Mouse (Mus musculus) adrenal gland, postnatal 36 days (tissue): ENCODE measurements at regions not wholly inside any gene's neighbourhood (a gene's known extent, or its start where the extent isn't known, plus 50 kb on each side); places are given as distances from the start of the nearest gene placed in this dataset.

Experiments
- DNase-seq, 2 experiments: peaks; one replicate each; pipeline ENCODE4 v3.0.0; 2021; ENCODE audit warnings: mixed read lengths in 1 of 2

DNA sequence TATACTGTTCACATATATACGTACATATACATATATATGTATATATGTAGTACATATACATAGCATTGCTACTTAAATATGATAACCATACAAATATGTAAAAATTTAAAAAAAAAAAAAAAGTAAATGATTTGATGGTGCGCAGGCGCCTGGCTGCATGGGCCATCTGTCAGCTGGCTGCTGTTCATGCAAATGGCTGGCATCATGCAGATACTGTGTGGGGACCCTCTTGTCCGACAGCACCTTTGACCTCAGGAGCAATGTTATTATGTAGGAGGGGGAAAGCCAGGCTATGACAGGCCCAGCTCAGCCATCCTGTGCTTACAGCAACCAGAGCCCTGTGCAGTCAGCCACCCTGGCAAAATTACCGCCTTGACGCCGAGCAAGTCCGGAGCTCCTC, 65.1 kb upstream of the Tnrc6c start:
- DNase-seq = no peak

DNA sequence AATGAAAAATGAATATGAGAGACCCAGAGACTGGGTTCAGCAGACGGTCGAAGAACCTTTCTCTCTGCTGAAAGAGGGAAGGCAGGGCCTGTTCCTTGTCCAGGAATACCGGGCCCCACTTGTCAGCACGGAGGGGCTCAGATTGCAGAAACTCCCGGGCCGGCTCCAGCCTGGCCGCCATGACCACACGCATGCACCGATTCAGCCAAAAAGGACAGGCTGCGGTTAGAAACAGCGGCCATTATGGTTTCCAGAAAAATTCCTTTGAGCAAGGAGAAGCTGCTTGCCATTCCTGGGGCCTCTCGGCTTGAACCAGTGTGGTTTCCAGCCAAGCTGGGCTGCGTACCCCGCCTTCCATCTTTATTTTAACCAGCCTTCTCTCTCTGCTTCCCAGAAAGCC, 64.7 kb upstream of the Tnrc6c start:
- no peak for DNase-seq

DNA sequence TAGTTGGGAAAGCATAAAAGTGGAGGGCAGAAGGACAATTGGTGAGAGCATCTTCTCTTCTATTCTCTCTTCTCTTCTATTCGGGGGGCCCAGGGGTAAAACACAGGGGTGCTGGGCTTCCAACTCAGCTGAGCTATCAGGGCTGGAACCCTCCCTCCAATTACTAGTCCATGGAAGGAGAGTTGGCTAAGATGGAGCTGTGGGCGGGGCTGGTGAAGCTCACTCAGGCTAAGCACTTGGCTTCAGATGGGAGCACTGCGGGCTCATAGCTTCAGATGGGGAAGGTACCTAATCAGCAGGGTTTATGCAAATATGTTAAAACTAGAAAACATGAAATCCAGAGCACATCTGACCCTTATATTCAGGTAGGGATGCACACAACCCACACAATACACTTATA, 61.5 kb upstream of the Tnrc6c start:
- no peak for DNase-seq

DNA sequence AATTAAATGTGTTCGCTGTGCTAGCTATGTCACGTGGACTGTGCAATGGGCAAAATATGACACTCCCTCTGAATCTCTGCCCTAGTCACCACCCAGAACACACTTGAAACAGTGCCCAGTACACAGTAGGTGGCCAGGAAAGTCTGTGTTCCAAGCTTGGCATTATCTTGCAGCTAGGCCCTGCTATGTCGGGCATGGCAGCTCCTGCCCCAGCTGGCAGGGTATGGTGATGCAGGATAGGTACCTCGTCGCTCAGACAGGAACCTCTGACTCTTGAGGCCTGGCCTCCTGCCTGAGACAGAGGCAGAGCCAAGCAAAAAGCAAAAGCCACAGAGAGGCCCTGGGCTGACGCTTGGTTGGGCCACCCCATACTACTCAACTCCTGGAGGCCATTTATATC, 57.9 kb upstream of the Tnrc6c start:
- DNase-seq = peak in 1 of 2 experiments; percentile 53

DNA sequence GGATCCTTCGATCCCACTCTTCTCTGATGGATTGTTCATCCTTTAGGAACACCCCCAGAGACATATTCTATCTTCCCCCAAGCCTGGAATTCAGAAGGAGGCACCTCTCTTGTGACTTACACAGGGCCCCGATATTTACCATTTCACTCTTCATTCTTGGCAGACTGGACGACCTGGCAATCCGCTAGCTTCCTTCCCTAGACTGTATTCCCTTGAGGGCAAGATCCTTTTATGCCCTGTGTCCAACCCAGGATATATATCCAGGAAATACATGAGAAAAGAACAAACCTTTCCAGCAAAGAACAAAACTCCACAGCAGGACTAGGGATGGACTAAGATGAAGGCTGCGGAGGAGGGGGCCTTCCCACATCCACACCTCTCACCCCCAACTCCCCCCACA, 56.3 kb upstream of the Tnrc6c start:
- no peak for DNase-seq

DNA sequence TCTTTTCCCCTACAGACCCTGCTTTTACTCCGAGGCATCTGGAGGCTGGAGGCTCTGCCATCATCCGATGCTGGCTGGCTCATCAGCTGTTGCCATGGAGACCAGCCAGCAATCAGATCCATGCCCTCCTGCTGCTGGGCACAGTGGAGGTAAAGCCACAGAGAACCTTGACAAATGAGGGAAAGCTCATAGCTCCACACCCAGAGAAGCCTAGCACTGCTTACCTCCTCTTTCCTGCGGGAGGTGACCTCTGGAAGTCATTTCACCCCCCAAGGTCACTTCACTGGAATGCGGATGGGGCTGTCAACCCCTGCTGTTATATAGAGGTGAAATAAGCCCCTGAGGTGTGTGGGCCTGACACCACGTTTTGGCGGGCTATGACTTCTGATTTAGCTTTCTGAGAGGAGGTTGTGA, 55.9 kb upstream of the Tnrc6c start:
- DNase-seq = peak; percentile 44 to 63

DNA sequence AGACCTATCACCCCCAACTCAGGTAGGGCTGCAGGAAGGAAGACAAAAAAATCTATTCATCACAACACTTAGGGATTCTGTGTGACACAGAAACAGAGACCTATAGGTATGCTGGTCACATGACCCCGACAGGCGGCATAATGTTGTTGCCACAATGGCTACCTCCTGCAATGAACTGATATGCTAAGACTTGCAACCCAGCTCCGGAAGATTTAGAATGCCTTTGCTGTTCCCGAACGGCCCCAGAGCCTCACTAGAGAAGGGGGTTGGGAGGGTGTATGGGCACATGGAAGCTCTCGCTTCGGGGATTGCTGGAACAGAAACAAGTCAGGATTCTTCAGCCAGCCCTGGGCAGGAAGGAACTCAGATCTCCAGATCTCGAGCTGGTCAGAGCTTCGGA, 55.5 kb upstream of the Tnrc6c start:
- no peak for DNase-seq

DNA sequence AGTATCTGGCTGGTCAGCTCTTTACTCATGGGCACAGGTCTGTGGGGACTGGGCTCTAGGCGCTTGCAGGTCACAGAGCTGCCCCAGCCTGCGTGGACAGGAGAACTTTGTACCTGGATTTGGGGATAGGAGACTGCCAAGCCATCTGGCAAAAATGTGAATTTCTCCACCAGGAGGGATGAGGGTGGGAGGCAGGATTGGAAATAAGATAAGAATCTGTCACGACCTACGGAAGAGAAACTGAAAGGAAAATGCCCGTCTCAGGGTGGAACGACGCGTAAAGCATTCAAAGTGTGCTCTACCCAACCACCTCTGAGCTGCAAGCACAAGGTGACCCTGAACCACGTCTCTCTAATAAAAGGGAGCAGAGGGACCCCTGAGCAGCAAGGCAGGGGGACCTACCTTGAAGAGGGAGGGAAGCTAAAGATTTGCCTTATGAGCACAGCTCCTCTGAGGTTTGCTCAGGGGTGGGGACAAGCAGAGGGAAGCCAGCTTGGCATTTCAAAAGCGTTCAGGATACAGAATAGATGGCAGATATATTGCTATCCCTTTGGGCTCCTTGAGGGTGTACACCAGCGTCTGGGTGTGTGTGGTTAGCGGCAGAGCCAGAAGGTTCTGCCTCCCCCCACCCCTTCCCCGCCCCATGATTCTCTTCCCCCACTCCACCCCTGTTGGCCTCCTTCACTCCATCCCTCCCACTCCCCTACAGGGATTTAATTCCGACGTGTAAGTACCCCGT, 54.9 kb upstream of the Tnrc6c start:
- DNase-seq = peak in 1 of 2 experiments; percentile 32

DNA sequence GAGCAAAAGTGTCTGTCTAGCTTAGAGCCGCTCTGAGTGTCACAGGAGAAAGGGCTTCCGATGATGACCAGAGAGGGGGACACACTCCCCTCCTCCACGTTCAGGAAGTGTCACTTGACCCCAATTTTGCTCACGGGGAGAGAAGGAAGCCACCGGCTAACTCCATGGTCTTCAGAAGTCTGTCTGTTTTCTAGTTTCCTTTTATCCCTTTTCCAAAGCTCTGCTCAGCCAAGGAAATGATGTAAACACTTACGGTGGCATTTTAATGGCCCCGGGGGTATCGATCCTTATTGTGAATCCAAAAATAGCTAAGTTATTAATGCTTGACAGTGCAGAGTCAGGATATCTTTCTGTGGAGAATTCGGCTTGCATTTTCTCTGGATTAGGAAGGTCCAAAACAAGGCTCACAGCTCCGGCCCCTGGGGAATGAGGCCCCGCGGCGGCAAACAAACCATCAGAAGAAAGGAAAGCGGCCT, 54.3 kb upstream of the Tnrc6c start:
- no peak for DNase-seq

DNA sequence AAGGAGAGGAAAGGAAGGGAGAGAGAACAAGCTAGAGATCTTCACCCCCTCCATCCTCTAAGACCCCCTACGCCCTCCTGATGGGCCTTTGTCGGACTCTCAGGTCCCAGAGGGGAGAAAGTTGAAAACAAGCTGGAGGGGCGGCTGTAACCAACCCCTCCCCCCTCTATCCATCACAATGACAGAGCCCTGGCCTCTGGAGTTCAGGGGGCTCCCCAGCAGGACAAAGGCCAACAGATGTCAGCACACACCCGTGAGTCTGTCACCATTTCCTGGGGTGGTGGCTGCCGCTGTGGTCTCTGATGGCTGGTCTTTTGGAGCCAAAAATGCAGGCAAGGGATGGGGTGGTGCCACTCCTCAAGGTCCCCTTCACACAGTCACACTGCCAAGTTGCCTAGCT, 52.9 kb upstream of the Tnrc6c start:
- DNase-seq = no peak

DNA sequence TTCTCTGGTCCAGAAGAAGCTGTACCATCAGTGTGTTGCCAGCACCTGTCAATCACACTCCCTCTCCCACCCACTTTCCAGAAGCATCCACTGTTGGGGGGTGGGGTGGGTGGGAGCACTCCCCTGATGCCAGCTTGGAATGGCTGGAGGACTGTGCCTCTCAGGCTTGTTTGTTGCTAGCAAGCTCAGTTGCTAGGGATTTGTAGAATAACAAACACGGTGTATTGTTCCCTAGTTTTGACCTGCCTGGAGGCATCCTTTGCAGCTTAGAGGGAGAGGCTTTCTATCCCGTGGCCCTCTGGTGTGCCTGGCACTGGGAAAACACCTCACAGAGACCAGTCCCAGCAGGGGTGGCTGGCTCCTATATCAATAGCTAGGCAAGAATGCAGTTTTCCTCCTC, 50.1 kb upstream of the Tnrc6c start:
- no peak for DNase-seq
